Mouse (Mus musculus): ENCODE measurements around the gene Slc29a3.

DNA sequence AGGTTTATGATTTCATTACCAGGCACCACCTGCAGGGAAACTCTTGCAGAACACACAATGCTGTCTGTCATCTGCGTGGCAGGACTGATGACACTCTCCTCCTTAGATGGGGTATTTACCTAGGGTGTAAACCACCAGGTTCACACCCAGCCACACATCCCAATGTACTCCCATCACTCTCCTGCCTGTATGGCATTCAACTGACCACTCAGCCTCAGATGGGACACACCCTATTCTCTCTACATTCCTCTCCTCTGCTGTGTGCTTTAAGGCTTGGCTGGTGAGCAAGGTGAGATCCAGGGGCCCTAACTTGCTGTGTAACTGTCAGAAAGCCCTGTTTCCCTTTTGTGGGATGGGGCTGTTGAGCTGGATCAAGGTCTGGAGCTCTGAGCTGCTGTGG lies 9.5 kb upstream of the Slc29a3 start:
- TF ChIP-seq CTCF (IDR thresholded peaks at IDR 0.05; ENCODE audit: low read depth, low read length) (no peak), TAL1 (conservative IDR thresholded peaks at IDR 0.05; ENCODE audit: low read depth, low read length) (no peak), GATA2 (IDR thresholded peaks at IDR 0.05; ENCODE audit: borderline replicate concordance, low read depth, low read length) (no peak), GATA1 (IDR thresholded peaks at IDR 0.05; ENCODE audit: borderline replicate concordance, low read length) (no peak), POLR2AphosphoS5 (IDR thresholded peaks at IDR 0.05; ENCODE audit: insufficient replicate concordance, low read depth, low read length) (no peak)

Data from G1E (cell line).